18 mouse cellular contexts compared by ENCODE assay signal in genomic region chr3:98040836-98041235, GRCm38 (mm10). TPM values are rescaled to one million over a fixed set of nuclear protein-coding genes. Genes with fewer than 3 reads are reported as not detected.
DNase-seq lines count a peak whose midpoint lies in the region; ATAC-seq and TF ChIP-seq lines count a peak whose summit lies in the region.
"Had no signal": no experiment of that assay in that cellular context is flagged by ENCODE, and none has a peak within 500 bp of the region (broad histone marks: within the 10 kb centered on the region; RNA-seq: fewer than 3 reads in every experiment).

No protein-coding gene starts in this region.

- no peak for ATAC-seq in heart, embryonic 12.5 days (ENCODE audit: insufficient number of reproducible peaks, low FRiP score)
- ATAC-seq: intestine, embryonic 15.5 days had no signal

- H3K27me3 ChIP-seq in cerebellum, adult 2 months (ENCODE audit: control insufficient read depth, insufficient read depth, low read length) = no peaks in the 10 kb centered on the region
- no peaks in the 10 kb centered on the region for H3K27me3 ChIP-seq in heart, embryonic 12.5 days (replicated peaks)
- H3K27me3 ChIP-seq: intestine, embryonic 15.5 days; neural tube, embryonic 15.5 days had no signal

- H3K9ac ChIP-seq in heart, embryonic 12.5 days = 0 out of 2 replicates have a peak overlapping the region, but pooled peaks have one; percentile 42
- H3K9ac ChIP-seq: intestine, embryonic 15.5 days; neural tube, embryonic 15.5 days had no signal

- H3K27ac ChIP-seq in cerebellum, adult 2 months (ENCODE audit: insufficient read depth, low read length) = no peak overlapping the region
- H3K27ac ChIP-seq in heart, embryonic 12.5 days (ENCODE audit: poor library complexity, severe bottlenecking) = 0 out of 2 replicates have a peak overlapping the region, but pooled peaks have one; percentile 16
- no peak overlapping the region for H3K27ac ChIP-seq in left cerebral cortex, adult 2 months
- H3K27ac ChIP-seq: embryonic facial prominence, embryonic 10.5 days; intestine, embryonic 15.5 days; neural tube, embryonic 15.5 days had no signal

- H3K36me3 ChIP-seq in heart, embryonic 12.5 days = no peaks in the 10 kb centered on the region
- H3K36me3 ChIP-seq: intestine, embryonic 15.5 days; neural tube, embryonic 15.5 days had no signal

- H3K4me2 ChIP-seq in heart, embryonic 12.5 days = no peak overlapping the region
- H3K4me2 ChIP-seq: intestine, embryonic 15.5 days; neural tube, embryonic 15.5 days had no signal

- 21% methylated on average over 6 of the region's 6 CpGs for WGBS in cerebellum, adult 2 months
- 69% methylated on average over 6 of the region's 6 CpGs for WGBS in heart, embryonic 12.5 days

- H3K4me3 ChIP-seq in cerebellum, adult 2 months (replicated peaks; ENCODE audit: insufficient read depth, low read depth, low read length) = no peak overlapping the region
- no peak overlapping the region for H3K4me3 ChIP-seq in heart, embryonic 12.5 days
- H3K4me3 ChIP-seq in left cerebral cortex, adult 2 months = no peak overlapping the region
- H3K4me3 ChIP-seq: embryonic facial prominence, embryonic 10.5 days; erythroblast, embryonic 14.5 days; hindbrain, embryonic 10.5 days; intestine, embryonic 15.5 days; neural tube, embryonic 15.5 days had no signal

- intact Hi-C loops in left cerebral cortex, adult 2 months (cut with DNase I) = no loop called here

- peak in 1 of 2 experiments; percentile 20 for DNase-seq in cerebellum, adult 2 months
- DNase-seq in cerebellum, adult 11 months = no peak
- DNase-seq in heart, postnatal 4 days = no peak
- DNase-seq in kidney, postnatal 10 days = peak; percentile 34
- DNase-seq in kidney, adult 11 months = no peak
- peak; percentile 27 for DNase-seq in brain, adult 2 months (ENCODE audit: low read depth, low spot score)
- no peak for DNase-seq in left cerebral cortex, adult 2 months (ENCODE audit: extremely low spot score in 1 of 2, low spot score in 2 of 2)
- DNase-seq: adrenal gland, postnatal 14 days; cerebellum, postnatal 36 days; gastrocnemius, postnatal 14 days; liver; retina, postnatal 1 day had no signal

- peaks cover 7% of the 10 kb centered on the region; the same call in 1 of the 2 replicates for H3K4me1 ChIP-seq in cerebellum, adult 2 months (ENCODE audit: control insufficient read depth, insufficient read depth, low read length)
- peaks cover 71% of the 10 kb centered on the region for H3K4me1 ChIP-seq in heart, embryonic 12.5 days (replicated peaks)

- TF ChIP-seq POLR2A in cerebellum, adult 2 months (IDR thresholded peaks at IDR 0.05; ENCODE audit: borderline replicate concordance, insufficient read depth, low read length) = no peak

- TF ChIP-seq CTCF in cerebellum, adult 2 months (IDR thresholded peaks at IDR 0.05; ENCODE audit: borderline replicate concordance, insufficient read depth, low read depth, low read length) = peak; percentile 31; the same call in 1 of the 2 replicates
- no peak for TF ChIP-seq CTCF in left cerebral cortex, adult 2 months (IDR thresholded peaks at IDR 0.05)

- H3K9me3 ChIP-seq in heart, embryonic 12.5 days (replicated peaks) = no peaks in the 10 kb centered on the region
- H3K9me3 ChIP-seq: embryonic facial prominence, embryonic 10.5 days; hindbrain, embryonic 10.5 days; intestine, embryonic 15.5 days; neural tube, embryonic 15.5 days had no signal

RNA-seq across cellular contexts. Expression of gene Notch2, which starts 27.5 kb away (rescaled TPM):
- polyA plus RNA-seq in cerebellum, adult 2 months (2012; rRNA removed) = 5.1 and 6.0 TPM in 2 replicates
- 16.7 and 17.7 TPM in 2 replicates for polyA plus RNA-seq in heart, embryonic 12.5 days (2016; fragmentation: Nextera tagmentation; extraction: Ambion mirVana)
- total RNA-seq in heart, postnatal 4 days (2021) = 10 to 100 TPM; 38.5 to 40.1 TPM
- 10 to 100 TPM; 13.7 to 14.6 TPM for total RNA-seq in left cerebral cortex, adult 2 months (2021)

Comparison
In these comparisons a context has a peak if more than half of its experiments do, and no peak if none do; other contexts are left out.
1. DNase-seq: peak in kidney, postnatal 10 days (single experiment) and brain, adult 2 months (single experiment); none in cerebellum, adult 11 months (single experiment), heart, postnatal 4 days (single experiment), kidney, adult 11 months (single experiment) and left cerebral cortex, adult 2 months (0 of 2).